Mouse (Mus musculus) heart, embryonic 15.5 days (tissue): ENCODE results near the gene Tent5c. TPM values are rescaled to one million over a fixed set of nuclear protein-coding genes. Genes with fewer than 3 reads are reported as not detected.

ENCODE experiments used
- ATAC-seq: fragments of 200-750 bp; cut with Nextera tagmentation; replicated peaks from 2 replicates; pipeline ENCODE4 v1.8.0; 2017; ENCODE audit warnings: low read depth, moderate TSS enrichment; ENCODE audit not compliant: insufficient number of reproducible peaks, insufficient read depth, low FRiP score
- H3K27ac ChIP-seq: fragments of 300-500 bp; sonication (generic); 2 replicates; pipeline ENCODE4 v1.5.1; 2015; ENCODE audit warnings: mild to moderate bottlenecking, inconsistent platforms
- H3K27me3 ChIP-seq: fragments of 300-500 bp; sonication (generic); 2 replicates; pipeline ENCODE4 v1.6.1; 2015; ENCODE audit warnings: inconsistent platforms
- H3K36me3 ChIP-seq: fragments of 300-500 bp; sonication (generic); 2 replicates; pipeline ENCODE4 v1.6.1; 2015; ENCODE audit warnings: mild to moderate bottlenecking, inconsistent platforms
- H3K4me1 ChIP-seq: fragments of 300-500 bp; sonication (generic); replicated peaks from 2 replicates; pipeline ENCODE4 v1.6.1; 2015; ENCODE audit warnings: inconsistent platforms
- H3K4me2 ChIP-seq: fragments of 300-500 bp; sonication (generic); 2 replicates; pipeline ENCODE4 v1.6.1; 2015; ENCODE audit warnings: inconsistent platforms, mild to moderate bottlenecking, moderate library complexity
- H3K4me3 ChIP-seq: fragments of 300-500 bp; sonication (generic); 2 replicates; pipeline ENCODE4 v1.5.1; 2015; ENCODE audit warnings: mild to moderate bottlenecking, inconsistent platforms
- H3K9ac ChIP-seq: fragments of 300-500 bp; sonication (generic); 2 replicates; pipeline ENCODE4 v1.6.1; 2015; ENCODE audit warnings: mild to moderate bottlenecking, inconsistent platforms
- H3K9me3 ChIP-seq: fragments of 300-500 bp; sonication (generic); replicated peaks from 2 replicates; pipeline ENCODE4 v1.6.1; 2016; ENCODE audit warnings: inconsistent platforms
- WGBS: fragments of 180-500 bp; shearing (Covaris S2); methylation state at CpG from one replicate; pipeline ENCODE4 v1.1.7; 2015; ENCODE audit warnings: mixed read lengths; 5-methylcytosine and 5-hydroxymethylcytosine counted together
- polyA plus RNA-seq: library from polyadenylated mRNA; unstranded; fragments of >200 nt; fragmentation: Nextera tagmentation; extraction: Ambion mirVana; gene quantifications from 2 replicates; pipeline ENCODE4 v1.2.1, GENCODE M21; 2015

Tent5c gene
- 28.5 and 34.7 TPM in 2 replicates for polyA plus RNA-seq

DNA sequence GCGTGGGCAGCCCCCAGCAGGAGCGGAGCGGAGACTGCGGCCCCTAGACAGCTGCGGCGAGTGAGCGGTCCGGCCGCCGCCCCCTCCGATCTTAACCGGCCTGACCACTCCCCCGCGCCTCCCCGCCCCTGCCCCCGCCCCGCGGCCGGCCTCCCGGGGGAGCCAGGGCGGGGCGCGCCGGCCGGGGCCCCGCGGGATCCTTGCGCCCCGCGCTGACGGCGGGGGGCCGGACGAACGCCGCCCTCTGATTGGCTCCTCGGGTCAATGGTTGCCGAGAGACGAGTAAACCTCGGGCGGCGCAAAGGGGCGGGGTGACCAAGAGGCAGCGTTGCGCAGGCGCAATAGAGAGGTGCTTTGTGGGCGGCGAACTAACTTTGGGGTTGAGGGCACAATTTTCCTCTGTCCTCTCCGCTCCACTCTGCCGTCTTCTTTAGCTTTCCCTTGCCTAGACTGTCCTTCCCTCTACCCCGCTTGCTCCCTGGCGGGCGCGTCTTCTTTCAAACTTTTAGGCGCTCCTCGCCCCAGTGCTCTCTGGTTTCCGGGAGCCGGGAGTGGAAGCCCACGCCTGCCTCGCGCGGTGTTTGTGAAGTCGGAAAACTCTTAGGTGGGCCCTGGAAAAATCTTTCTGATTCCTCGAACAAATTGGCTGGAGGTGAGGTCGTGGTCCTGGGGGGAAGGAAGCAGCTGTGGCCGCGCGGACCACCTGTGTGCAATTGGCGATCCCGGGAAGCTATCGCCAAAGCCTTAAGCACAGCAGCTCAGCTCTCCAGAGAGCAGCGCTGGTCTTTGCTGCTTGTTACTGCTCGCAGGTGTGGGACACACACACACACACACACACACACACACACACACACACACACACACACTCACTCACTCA, at the start of gene Tent5c:
Gene Tent5c, minus strand, starts transcription at position 192 of the 877 bp plus-strand sequence.
- Histone ChIP-seq H3K9me3 (no peaks in the 10 kb centered on the region), H3K27ac (peak within 1 kb of the TSS; percentile 54), H3K27me3 (peaks cover 33% of the 10 kb centered on the region), H3K36me3 (no peaks in the 10 kb centered on the region), H3K4me2 (peak within 1 kb of the TSS; percentile 98), H3K4me3 (peak within 1 kb of the TSS; percentile 71), H3K4me1 (peaks cover 10% of the 10 kb centered on the region), H3K9ac (peak within 1 kb of the TSS; percentile 61)
- WGBS, result under 1% methylated on average over 56 of the region's 73 CpGs
- ATAC-seq, result peak; percentile 94

GRCm38 (mm10) chr3:100536686-100537085, 47.6 kb upstream of the Tent5c start:
- Histone ChIP-seq H3K4me2 (no peak overlapping the region), H3K36me3 (no peaks in the 10 kb centered on the region), H3K4me3 (no peak overlapping the region), H3K9ac (no peak overlapping the region), H3K27me3 (no peaks in the 10 kb centered on the region), H3K9me3 (no peaks in the 10 kb centered on the region), H3K27ac (no peak overlapping the region), H3K4me1 (no peaks in the 10 kb centered on the region)
- 98% methylated on average over 2 of the region's 2 CpGs for WGBS
- ATAC-seq, result no peak

DNA sequence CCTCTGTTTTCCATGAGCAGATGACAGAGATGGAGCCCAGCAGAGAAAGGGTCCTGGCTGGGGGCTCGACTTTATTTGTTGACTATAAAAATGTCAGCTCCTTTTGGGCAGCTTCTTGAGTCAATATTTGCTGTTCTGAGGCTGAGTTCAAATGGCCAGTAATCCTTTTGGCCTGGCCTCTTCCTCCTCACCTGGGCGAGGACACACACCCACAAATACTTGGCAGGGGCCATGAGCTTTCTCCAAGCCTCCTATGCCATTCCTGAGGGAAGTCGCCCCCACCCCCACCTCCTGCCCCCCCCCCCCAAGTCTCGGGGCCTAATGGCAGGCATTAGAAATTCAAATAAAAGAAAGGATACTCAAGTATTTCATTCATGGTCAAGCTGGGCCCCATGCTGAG, 46.8 kb upstream of the Tent5c start:
- no peaks in the 10 kb centered on the region for H3K4me1 ChIP-seq
- H3K27me3 ChIP-seq, result no peaks in the 10 kb centered on the region
- no peak overlapping the region for H3K27ac ChIP-seq
- no peak overlapping the region for H3K9ac ChIP-seq
- H3K9me3 ChIP-seq, result no peaks in the 10 kb centered on the region
- no peak for ATAC-seq
- H3K4me3 ChIP-seq, result no peak overlapping the region
- 69% methylated on average over 4 of the region's 4 CpGs for WGBS
- no peak overlapping the region for H3K4me2 ChIP-seq
- no peaks in the 10 kb centered on the region for H3K36me3 ChIP-seq

GRCm38 (mm10) chr3:100535298-100535697, 46.2 kb upstream of the Tent5c start:
- no peaks in the 10 kb centered on the region for H3K9me3 ChIP-seq
- H3K4me2 ChIP-seq, result no peak overlapping the region
- no peak overlapping the region for H3K9ac ChIP-seq
- no peak overlapping the region for H3K4me3 ChIP-seq
- no peak for ATAC-seq
- no peaks in the 10 kb centered on the region for H3K4me1 ChIP-seq
- no peak overlapping the region for H3K27ac ChIP-seq
- WGBS, result 67% methylated on average over 3 of the region's 3 CpGs
- H3K27me3 ChIP-seq, result no peaks in the 10 kb centered on the region
- no peaks in the 10 kb centered on the region for H3K36me3 ChIP-seq

GRCm38 (mm10) chr3:100534394-100534793, 45.3 kb upstream of the Tent5c start:
- whole genome bisulfite sequencing, result 76% methylated on average over 3 of the region's 3 CpGs
- Histone ChIP-seq H3K9ac (no peak overlapping the region), H3K27me3 (no peaks in the 10 kb centered on the region), H3K9me3 (no peaks in the 10 kb centered on the region), H3K4me2 (no peak overlapping the region), H3K4me3 (no peak overlapping the region), H3K27ac (no peak overlapping the region), H3K36me3 (no peaks in the 10 kb centered on the region), H3K4me1 (no peaks in the 10 kb centered on the region)
- no peak for ATAC-seq

- no peaks in the 10 kb centered on the region for H3K9me3 ChIP-seq
- H3K4me2 ChIP-seq, result no peak overlapping the region
- ATAC-seq, result no peak
- no peak overlapping the region for H3K27ac ChIP-seq
- no peaks in the 10 kb centered on the region for H3K27me3 ChIP-seq
- no peak overlapping the region for H3K4me3 ChIP-seq
- H3K9ac ChIP-seq, result no peak overlapping the region
- no peaks in the 10 kb centered on the region for H3K36me3 ChIP-seq
- no peaks in the 10 kb centered on the region for H3K4me1 ChIP-seq
Measured at GRCm38 (mm10) chr3:100533429-100533828, 44.3 kb upstream of the Tent5c start.

DNA sequence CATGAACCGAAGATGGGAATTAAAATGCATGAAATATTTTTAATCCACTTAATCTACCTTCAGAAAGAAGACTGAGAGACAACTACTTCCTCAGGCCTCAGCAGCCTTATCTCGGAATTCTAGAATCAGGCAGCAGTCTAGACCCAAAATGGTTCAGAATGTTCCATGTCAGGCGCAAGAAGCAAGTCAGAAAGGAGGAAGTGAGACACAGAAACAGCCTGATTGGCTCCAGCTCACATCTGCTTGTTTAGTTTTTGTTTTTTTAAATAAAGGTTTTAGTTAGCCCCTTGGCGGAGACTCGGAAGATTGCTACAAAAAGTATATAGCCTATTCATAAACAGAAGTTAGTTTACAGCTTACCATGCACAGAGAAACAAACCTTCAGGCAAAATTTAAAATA, 41.8 kb upstream of the Tent5c start:
- H3K4me3 ChIP-seq, result no peak overlapping the region
- H3K4me2 ChIP-seq, result no peak overlapping the region
- no peaks in the 10 kb centered on the region for H3K36me3 ChIP-seq
- no peak for ATAC-seq
- no peaks in the 10 kb centered on the region for H3K4me1 ChIP-seq
- H3K9ac ChIP-seq, result no peak overlapping the region
- H3K27me3 ChIP-seq, result no peaks in the 10 kb centered on the region
- no peak overlapping the region for H3K27ac ChIP-seq
- no peaks in the 10 kb centered on the region for H3K9me3 ChIP-seq
- 89% methylated on average over 5 of the region's 5 CpGs for WGBS

GRCm38 (mm10) chr3:100530244-100530788, 41.2 kb upstream of the Tent5c start:
- Histone ChIP-seq H3K36me3 (no peaks in the 10 kb centered on the region), H3K4me3 (no peak overlapping the region)
- ATAC-seq, result no peak

GRCm38 (mm10) chr3:100522671-100523070, 33.5 kb upstream of the Tent5c start:
- no peak overlapping the region for H3K4me2 ChIP-seq
- ATAC-seq, result no peak
- no peaks in the 10 kb centered on the region for H3K9me3 ChIP-seq
- 69% methylated on average over 7 of the region's 7 CpGs for WGBS
- no peak overlapping the region for H3K27ac ChIP-seq
- no peaks in the 10 kb centered on the region for H3K36me3 ChIP-seq
- no peak overlapping the region for H3K9ac ChIP-seq
- H3K27me3 ChIP-seq, result no peaks in the 10 kb centered on the region
- no peaks in the 10 kb centered on the region for H3K4me1 ChIP-seq
- no peak overlapping the region for H3K4me3 ChIP-seq

More at GRCm38 (mm10) chr3:100530244-100530788, 41.2 kb upstream of the Tent5c start:
- Histone ChIP-seq H3K27me3 (no peaks in the 10 kb centered on the region), H3K9me3 (no peaks in the 10 kb centered on the region), H3K4me2 (no peak overlapping the region), H3K9ac (no peak overlapping the region), H3K27ac (no peak overlapping the region), H3K4me1 (no peaks in the 10 kb centered on the region)
- WGBS, result 74% methylated on average over 7 of the region's 7 CpGs

GRCm38 (mm10) chr3:100521626-100522025, 32.5 kb upstream of the Tent5c start:
- H3K27ac ChIP-seq, result no peak overlapping the region

DNA sequence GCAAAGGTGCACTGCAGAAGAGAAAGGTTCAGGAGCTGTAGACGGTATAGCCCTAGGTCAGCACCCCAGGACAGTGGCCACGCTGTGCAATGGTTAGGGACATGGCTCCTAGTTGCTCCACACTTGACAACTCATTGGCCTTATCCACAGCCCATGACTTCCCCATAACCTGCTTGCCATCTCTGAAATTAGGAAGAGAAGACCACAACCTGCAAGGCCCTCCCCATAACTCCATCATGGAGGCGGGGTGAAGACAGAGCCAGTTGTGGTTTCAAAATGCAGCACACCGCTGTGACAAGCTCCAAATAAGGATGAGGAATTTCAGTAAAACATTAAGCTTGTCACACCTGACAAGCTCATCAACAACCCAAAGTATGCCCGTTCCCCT, 26.6 kb upstream of the Tent5c start:
- WGBS, result 78% methylated on average over 5 of the region's 5 CpGs
- Histone ChIP-seq H3K9me3 (no peaks in the 10 kb centered on the region), H3K4me2 (no peak overlapping the region), H3K4me1 (no peaks in the 10 kb centered on the region), H3K4me3 (no peak overlapping the region), H3K27me3 (no peaks in the 10 kb centered on the region), H3K27ac (no peak overlapping the region), H3K9ac (no peak overlapping the region), H3K36me3 (no peaks in the 10 kb centered on the region)
- ATAC-seq, result no peak

More at GRCm38 (mm10) chr3:100521626-100522025, 32.5 kb upstream of the Tent5c start:
- Histone ChIP-seq H3K9ac (no peak overlapping the region), H3K9me3 (no peaks in the 10 kb centered on the region), H3K4me1 (no peaks in the 10 kb centered on the region), H3K27me3 (no peaks in the 10 kb centered on the region), H3K36me3 (no peaks in the 10 kb centered on the region), H3K4me2 (no peak overlapping the region), H3K4me3 (no peak overlapping the region)
- 48% methylated on average over 1 of the region's 1 CpGs for WGBS
- ATAC-seq, result no peak
